Mouse (Mus musculus): Measurements from ENCODE around the gene Rpl27. TPM values are rescaled to one million over a fixed set of nuclear protein-coding genes. Genes with fewer than 3 reads are reported as not detected.

Rpl27 gene
- total RNA-seq, 2 experiments from 2014 or later = 31.6 to 32.9 TPM

DNA sequence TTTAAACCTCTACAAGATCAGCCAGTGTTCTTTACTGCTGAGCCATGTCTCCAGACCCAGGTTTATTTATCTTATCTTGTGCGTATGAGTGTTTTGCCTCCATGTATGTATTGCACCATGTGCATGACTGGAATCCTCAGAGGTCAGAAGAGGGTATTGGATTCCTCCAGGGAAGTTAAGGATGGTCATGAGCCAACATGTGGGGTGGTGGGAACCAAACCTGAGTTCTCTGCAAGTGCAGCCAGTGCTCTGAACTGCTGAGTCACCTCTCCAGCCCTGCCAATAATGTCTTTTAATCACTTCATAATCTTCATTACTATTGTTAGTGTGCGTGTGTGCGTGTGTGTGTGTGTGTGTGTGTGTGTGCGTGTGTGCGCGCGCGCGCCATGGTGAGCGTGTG is 9.4 kb downstream of the Rpl27 start:
- no peak for DNase-seq (ENCODE audit: low spot score in 2 of 2)
- TF ChIP-seq CTCF (conservative IDR thresholded peaks at IDR 0.05) = no peak
- H3K27ac ChIP-seq = no peak overlapping the region

GRCm38 (mm10) chr11:101452093-101452774 is 10.1 kb downstream of the Rpl27 start:
- H3K27ac ChIP-seq = no peak overlapping the region
- no peak for TF ChIP-seq CTCF (conservative IDR thresholded peaks at IDR 0.05)
- no peak for DNase-seq (ENCODE audit: low spot score in 2 of 2)
- no peak overlapping the region for H3K4me3 ChIP-seq

More for the DNA sequence above, 9.4 kb downstream of the Rpl27 start:
- H3K4me3 ChIP-seq = no peak overlapping the region

- no peak for DNase-seq (ENCODE audit: low spot score in 2 of 2)
- H3K27ac ChIP-seq = no peak overlapping the region
- TF ChIP-seq CTCF (conservative IDR thresholded peaks at IDR 0.05) = no peak
- no peak overlapping the region for H3K4me3 ChIP-seq
These were observed 12.6 kb downstream of the Rpl27 start for GRCm38 (mm10) chr11:101454702-101455101.

GRCm38 (mm10) chr11:101455627-101456026 is 13.5 kb downstream of the Rpl27 start:
- no peak for TF ChIP-seq CTCF (conservative IDR thresholded peaks at IDR 0.05)
- DNase-seq (ENCODE audit: low spot score in 2 of 2) = no peak

GRCm38 (mm10) chr11:101457631-101458030 is 15.5 kb downstream of the Rpl27 start:
- no peak overlapping the region for H3K27ac ChIP-seq
- TF ChIP-seq CTCF (conservative IDR thresholded peaks at IDR 0.05) = no peak
- no peak overlapping the region for H3K4me3 ChIP-seq
- no peak for DNase-seq (ENCODE audit: low spot score in 2 of 2)

More at GRCm38 (mm10) chr11:101455627-101456026, 13.5 kb downstream of the Rpl27 start:
- Histone ChIP-seq H3K27ac (no peak overlapping the region), H3K4me3 (no peak overlapping the region)

GRCm38 (mm10) chr11:101458217-101458616 is 16.1 kb downstream of the Rpl27 start:
- no peak overlapping the region for H3K27ac ChIP-seq
- no peak for DNase-seq (ENCODE audit: low spot score in 2 of 2)
- no peak for TF ChIP-seq CTCF (conservative IDR thresholded peaks at IDR 0.05)
- H3K4me3 ChIP-seq = no peak overlapping the region

GRCm38 (mm10) chr11:101459716-101460115 is 17.6 kb downstream of the Rpl27 start:
- H3K4me3 ChIP-seq = no peak overlapping the region
- H3K27ac ChIP-seq = no peak overlapping the region
- no peak for TF ChIP-seq CTCF (conservative IDR thresholded peaks at IDR 0.05)
- no peak for DNase-seq (ENCODE audit: low spot score in 2 of 2)

DNA sequence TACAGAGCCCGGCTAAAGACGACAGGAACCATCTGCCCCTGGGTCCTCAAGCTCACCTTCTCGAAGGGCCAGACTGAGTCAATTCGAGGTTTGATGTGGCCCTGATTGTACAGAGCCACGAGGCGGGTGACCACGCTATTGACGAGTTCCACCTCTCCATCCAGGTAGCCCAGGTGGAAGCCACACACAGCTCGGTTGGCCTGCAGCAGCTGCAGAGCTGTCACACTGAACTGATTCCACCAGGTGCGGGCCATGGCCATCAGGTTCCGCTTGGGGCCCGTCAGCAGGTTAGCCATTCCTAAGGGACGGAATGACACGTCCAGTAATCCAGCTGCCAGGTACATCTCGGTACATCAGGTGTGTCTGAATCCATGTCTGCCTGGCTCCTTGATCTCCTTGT is 18.2 kb downstream of the Rpl27 start:
- no peak for DNase-seq (ENCODE audit: low spot score in 2 of 2)
- TF ChIP-seq CTCF (conservative IDR thresholded peaks at IDR 0.05) = no peak

DNA sequence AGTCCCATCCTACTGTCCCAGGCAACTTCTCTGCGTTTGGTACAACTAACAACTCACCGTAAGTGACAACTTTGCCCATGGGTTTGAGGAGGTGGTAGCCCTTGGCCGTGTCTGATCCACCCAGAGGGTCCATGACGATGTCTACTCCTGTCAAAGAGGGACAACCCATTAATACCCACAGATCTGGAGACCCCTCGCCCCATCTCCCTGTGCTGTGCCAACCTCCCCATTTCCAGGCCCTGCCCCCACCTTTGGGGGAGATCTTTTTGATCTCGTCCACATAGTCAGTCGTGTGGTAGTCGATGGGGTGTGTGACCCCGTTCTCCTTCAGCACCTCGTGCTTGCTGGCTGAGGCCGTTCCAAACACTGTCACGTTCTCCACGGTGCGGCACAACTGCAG is 20.0 kb downstream of the Rpl27 start:
- H3K27ac ChIP-seq = no peak overlapping the region
- no peak for TF ChIP-seq CTCF (conservative IDR thresholded peaks at IDR 0.05)
- no peak overlapping the region for H3K4me3 ChIP-seq
- DNase-seq (ENCODE audit: low spot score in 2 of 2) = no peak

More for the DNA sequence above, 18.2 kb downstream of the Rpl27 start:
- Histone ChIP-seq H3K27ac (no peak overlapping the region), H3K4me3 (no peak overlapping the region)

- no peak overlapping the region for H3K27ac ChIP-seq
- TF ChIP-seq CTCF (conservative IDR thresholded peaks at IDR 0.05) = no peak
- H3K4me3 ChIP-seq = no peak overlapping the region
- no peak for DNase-seq (ENCODE audit: low spot score in 2 of 2)
These were observed 20.7 kb downstream of the Rpl27 start for GRCm38 (mm10) chr11:101462583-101463440.

DNA sequence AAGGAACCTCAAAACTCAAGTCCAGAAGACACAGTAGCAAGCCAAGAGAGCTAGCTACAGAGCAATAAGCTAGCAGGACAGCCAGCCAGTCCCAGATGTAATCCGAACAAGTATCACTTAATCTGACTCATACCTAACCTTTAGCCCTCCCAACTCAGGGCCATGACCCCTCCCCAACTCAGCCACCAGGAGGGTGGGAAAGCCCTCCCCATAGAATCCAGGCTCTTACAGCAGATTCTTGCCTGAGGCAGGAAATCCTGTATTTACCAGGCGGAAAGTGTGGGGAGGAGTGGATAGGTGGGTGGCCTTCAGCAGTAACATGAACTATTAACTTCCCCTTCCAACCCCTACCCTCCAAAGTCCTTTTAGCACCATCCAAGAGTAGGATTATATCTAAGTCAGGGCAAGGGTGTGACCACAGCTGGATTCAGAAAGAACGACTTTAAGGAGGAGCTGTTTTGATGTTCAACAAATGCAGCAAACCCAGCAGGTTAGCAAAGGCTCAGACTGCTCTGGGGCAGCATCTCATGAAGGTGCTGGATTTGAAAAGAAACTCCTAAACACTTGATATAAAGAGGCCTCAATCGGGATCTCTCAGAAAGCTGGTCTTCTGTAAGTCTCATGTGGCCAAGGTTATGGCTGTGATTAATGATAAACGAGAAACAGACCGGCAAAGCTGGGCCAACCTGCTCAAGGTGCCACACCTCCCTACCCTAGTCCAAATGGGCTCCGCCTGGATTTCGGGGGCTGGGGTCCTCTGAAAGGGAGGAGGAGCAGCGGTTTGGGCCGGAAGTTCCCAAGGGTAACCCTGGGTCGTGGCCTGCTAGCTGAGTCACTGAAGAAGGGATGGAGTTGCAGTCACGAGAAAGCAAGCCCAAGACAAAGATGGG is 22.4 kb downstream of the Rpl27 start, which contains the start of gene Rnd2:
Gene Rnd2, plus strand, starts transcription at position 789 of the 890 bp plus-strand sequence.
- H3K4me3 ChIP-seq = peak within 1 kb of the TSS; percentile 63
- peak within 1 kb of the TSS; percentile 81 for H3K27ac ChIP-seq
- no peak for DNase-seq (ENCODE audit: low spot score in 2 of 2)
- no peak for TF ChIP-seq CTCF (conservative IDR thresholded peaks at IDR 0.05)

- Histone ChIP-seq H3K4me3 (peak overlapping the region; percentile 63), H3K27ac (peak overlapping the region; percentile 81)
- DNase-seq (ENCODE audit: low spot score in 2 of 2) = peak in 1 of 2 experiments; percentile 30
- 0 out of 2 replicates have a peak, but pooled peaks have one; percentile 6 for TF ChIP-seq CTCF (conservative IDR thresholded peaks at IDR 0.05)
These were observed 23.2 kb downstream of the Rpl27 start for GRCm38 (mm10) chr11:101465101-101465868.

Measured in layer of hippocampus, adult 2 months (tissue).